Mouse (Mus musculus) CH12.LX (cell line): ENCODE measurements around the gene Smarca2. TPM values are rescaled to one million over a fixed set of nuclear protein-coding genes. Genes with fewer than 3 reads are reported as not detected.

Experiments
- DNase-seq: peaks from one replicate; pipeline ENCODE4 v3.0.0-alpha.2; 2013; ENCODE audit errors: extremely low read depth
- H3K27ac ChIP-seq: 2 replicates; pipeline ENCODE4 v1.5.1; 2012; ENCODE audit warnings: low read depth, mild to moderate bottlenecking, control low read depth, moderate library complexity; ENCODE audit not compliant: insufficient read depth
- H3K27me3 ChIP-seq: replicated peaks from 2 replicates; pipeline ENCODE3; 2012; ENCODE audit warnings: inconsistent platforms
- H3K36me3 ChIP-seq, 2 experiments: replicated peaks in 1 of 2; 2 replicates each; pipeline versions ENCODE3 to v1.6.1; 2012; ENCODE audit warnings: inconsistent platforms in 1 of 2, low read length in 1 of 2, mild to moderate bottlenecking in 1 of 2, mixed read lengths in 1 of 2, moderate library complexity in 1 of 2; ENCODE audit not compliant: control insufficient read depth in 1 of 2, insufficient read depth in 1 of 2
- H3K4me1 ChIP-seq, 2 experiments: 2 replicates each; pipeline ENCODE4 v1.6.1; 2012; ENCODE audit warnings: inconsistent platforms in 1 of 2, moderate library complexity in 1 of 2; ENCODE audit not compliant: insufficient read depth in 2 of 2, control insufficient read depth in 1 of 2
- H3K4me2 ChIP-seq: 2 replicates; pipeline ENCODE4 v1.6.1; 2012; ENCODE audit warnings: low read depth, mild to moderate bottlenecking, control low read depth; ENCODE audit not compliant: poor library complexity, insufficient read depth, severe bottlenecking
- H3K4me3 ChIP-seq, 3 experiments: fragments of 150-350 bp in 1 of 3; sonication (generic) in 1 of 3; replicated peaks in 1 of 3; 2 replicates each; pipeline versions ENCODE3 to v1.5.1; 2011 to 2012; ENCODE audit warnings: low read depth in 2 of 3, low read length in 2 of 3, mild to moderate bottlenecking in 2 of 3, moderate library complexity in 2 of 3, control low read depth in 1 of 3, improper control_type of control experiment in 1 of 3, inconsistent platforms in 1 of 3, mixed read lengths in 1 of 3; ENCODE audit not compliant: poor library complexity in 1 of 3
- H3K79me2 ChIP-seq: replicated peaks from 2 replicates; pipeline ENCODE4 v1.6.1; 2012; ENCODE audit warnings: mild to moderate bottlenecking, moderate library complexity; ENCODE audit not compliant: control insufficient read depth, poor library complexity, insufficient read depth, severe bottlenecking; ENCODE audit errors: extremely low read depth
- H3K9ac ChIP-seq: 2 replicates; pipeline ENCODE4 v1.6.1; 2012; ENCODE audit warnings: low read depth, mild to moderate bottlenecking, control low read depth, moderate library complexity; ENCODE audit not compliant: insufficient read depth
- H3K9me3 ChIP-seq: replicated peaks from 2 replicates; pipeline ENCODE3; 2012; ENCODE audit warnings: low read length, inconsistent platforms, mixed read lengths
- BHLHE40 ChIP-seq: IDR thresholded peaks from 2 replicates; pipeline ENCODE4 v1.6.1; 2011; ENCODE audit warnings: mild to moderate bottlenecking, low read depth, low read length, improper control_type of control experiment
- CHD1 ChIP-seq: IDR thresholded peaks from 2 replicates; pipeline ENCODE4 v1.6.1; 2012; ENCODE audit warnings: low read depth, low read length, improper control_type of control experiment, inconsistent platforms
- CHD2 ChIP-seq: IDR thresholded peaks from 2 replicates; pipeline ENCODE4 v1.6.1; 2011; ENCODE audit warnings: low read length, improper control_type of control experiment
- CTCF ChIP-seq, 2 experiments: IDR thresholded peaks in 1 of 2; conservative IDR thresholded peaks in 1 of 2; 2 replicates each; pipeline ENCODE4 v1.5.1; 2011 to 2012; ENCODE audit warnings: low read depth in 2 of 2, low read length in 2 of 2, improper control_type of control experiment in 1 of 2, inconsistent platforms in 1 of 2, mild to moderate bottlenecking in 1 of 2, moderate library complexity in 1 of 2
- E2F4 ChIP-seq: IDR thresholded peaks from 2 replicates; pipeline ENCODE4 v1.6.1; 2011; ENCODE audit warnings: low read depth, low read length, improper control_type of control experiment; ENCODE audit not compliant: insufficient replicate concordance
- ELF1 ChIP-seq: IDR thresholded peaks from 2 replicates; pipeline ENCODE4 v1.6.1; 2014; ENCODE audit warnings: low read depth, mild to moderate bottlenecking, inconsistent platforms, low read length, improper control_type of control experiment
- EP300 ChIP-seq: IDR thresholded peaks from 2 replicates; pipeline ENCODE4 v1.6.1; 2011; ENCODE audit warnings: low read length, improper control_type of control experiment
- ETS1 ChIP-seq: conservative IDR thresholded peaks from 2 replicates; pipeline ENCODE4 v1.6.1; 2012; ENCODE audit warnings: low read depth, mild to moderate bottlenecking, inconsistent platforms, low read length, improper control_type of control experiment, moderate library complexity
- GABPA ChIP-seq: IDR thresholded peaks from 2 replicates; pipeline ENCODE4 v1.6.1; 2012; ENCODE audit warnings: low read depth, low read length, improper control_type of control experiment, inconsistent platforms; ENCODE audit not compliant: insufficient replicate concordance
- HCFC1 ChIP-seq: IDR thresholded peaks from 2 replicates; pipeline ENCODE4 v1.6.1; 2012; ENCODE audit warnings: low read depth, mild to moderate bottlenecking, inconsistent platforms, low read length, improper control_type of control experiment
- IRF4 ChIP-seq: IDR thresholded peaks from 2 replicates; pipeline ENCODE4 v1.6.1; 2014; ENCODE audit warnings: low read depth, mild to moderate bottlenecking, inconsistent platforms, low read length, improper control_type of control experiment
- JUN ChIP-seq: IDR thresholded peaks from 2 replicates; pipeline ENCODE4 v1.6.1; 2011; ENCODE audit warnings: low read depth, mild to moderate bottlenecking, low read length, improper control_type of control experiment, moderate library complexity; ENCODE audit not compliant: insufficient read depth
- JUND ChIP-seq: conservative IDR thresholded peaks from 2 replicates; pipeline ENCODE4 v1.6.1; 2011; ENCODE audit warnings: low read depth, low read length, improper control_type of control experiment
- KAT2A ChIP-seq: IDR thresholded peaks from 2 replicates; pipeline ENCODE4 v1.6.1; 2012; ENCODE audit warnings: low read length, improper control_type of control experiment, inconsistent platforms; ENCODE audit not compliant: insufficient replicate concordance
- MAFK ChIP-seq: IDR thresholded peaks from 2 replicates; pipeline ENCODE4 v1.6.1; 2011; ENCODE audit warnings: low read length, improper control_type of control experiment; ENCODE audit not compliant: insufficient replicate concordance
- MAX ChIP-seq: IDR thresholded peaks from 2 replicates; pipeline ENCODE4 v1.6.1; 2011; ENCODE audit warnings: low read length, improper control_type of control experiment
- MAZ ChIP-seq: IDR thresholded peaks from 2 replicates; pipeline ENCODE4 v1.6.1; 2012; ENCODE audit warnings: low read depth, mild to moderate bottlenecking, inconsistent platforms, low read length, improper control_type of control experiment, moderate library complexity
- MEF2A ChIP-seq: IDR thresholded peaks from 2 replicates; pipeline ENCODE4 v1.6.1; 2014; ENCODE audit warnings: low read depth, mild to moderate bottlenecking, inconsistent platforms, low read length, improper control_type of control experiment, borderline replicate concordance
- MXI1 ChIP-seq: IDR thresholded peaks from 2 replicates; pipeline ENCODE4 v1.6.1; 2011; ENCODE audit warnings: mild to moderate bottlenecking, low read depth, low read length, improper control_type of control experiment
- MYC ChIP-seq: IDR thresholded peaks from 2 replicates; pipeline ENCODE4 v1.6.1; 2011; ENCODE audit warnings: low read depth, mild to moderate bottlenecking, improper control_type of control experiment, low read length
- NELFE ChIP-seq: IDR thresholded peaks from 2 replicates; pipeline ENCODE4 v1.6.1; 2011; ENCODE audit warnings: low read depth, low read length, improper control_type of control experiment
- NRF1 ChIP-seq: IDR thresholded peaks from 2 replicates; pipeline ENCODE4 v1.6.1; 2014; ENCODE audit warnings: low read depth, mild to moderate bottlenecking, inconsistent platforms, low read length, improper control_type of control experiment, moderate library complexity
- PAX5 ChIP-seq: IDR thresholded peaks from 2 replicates; pipeline ENCODE4 v1.6.1; 2012; ENCODE audit warnings: low read length, inconsistent platforms, mixed read lengths
- POLR2A ChIP-seq: IDR thresholded peaks from 2 replicates; pipeline ENCODE4 v1.6.1; 2011; ENCODE audit warnings: low read depth, mild to moderate bottlenecking, improper control_type of control experiment, low read length
- POLR2AphosphoS2 ChIP-seq: IDR thresholded peaks from 2 replicates; pipeline ENCODE4 v1.6.1; 2011; ENCODE audit warnings: low read depth, low read length, improper control_type of control experiment
- RAD21 ChIP-seq: IDR thresholded peaks from 2 replicates; pipeline ENCODE4 v1.6.1; 2011; ENCODE audit warnings: low read depth, mild to moderate bottlenecking, low read length, improper control_type of control experiment, moderate library complexity
- RCOR1 ChIP-seq: conservative IDR thresholded peaks from 2 replicates; pipeline ENCODE4 v1.6.1; 2012; ENCODE audit warnings: low read depth, mild to moderate bottlenecking, inconsistent platforms, low read length, improper control_type of control experiment
- SIN3A ChIP-seq: IDR thresholded peaks from 2 replicates; pipeline ENCODE4 v1.6.1; 2012; ENCODE audit warnings: low read length, improper control_type of control experiment, inconsistent platforms
- SMC3 ChIP-seq: IDR thresholded peaks from 2 replicates; pipeline ENCODE4 v1.6.1; 2011; ENCODE audit warnings: low read depth, low read length, improper control_type of control experiment
- TBP ChIP-seq: conservative IDR thresholded peaks from 2 replicates; pipeline ENCODE4 v1.6.1; 2011; ENCODE audit warnings: low read depth, low read length, improper control_type of control experiment
- TCF12 ChIP-seq: IDR thresholded peaks from 2 replicates; pipeline ENCODE4 v1.6.1; 2014; ENCODE audit warnings: low read depth, mild to moderate bottlenecking, inconsistent platforms, low read length, improper control_type of control experiment
- UBTF ChIP-seq: IDR thresholded peaks from 2 replicates; pipeline ENCODE4 v1.6.1; 2012; ENCODE audit warnings: low read depth, mild to moderate bottlenecking, inconsistent platforms, low read length, improper control_type of control experiment, moderate library complexity
- USF1 ChIP-seq: IDR thresholded peaks from 2 replicates; pipeline ENCODE4 v1.6.1; 2014; ENCODE audit warnings: low read depth, mild to moderate bottlenecking, inconsistent platforms, low read length, improper control_type of control experiment
- USF2 ChIP-seq: conservative IDR thresholded peaks from 2 replicates; pipeline ENCODE4 v1.6.1; 2011; ENCODE audit warnings: low read depth, low read length, improper control_type of control experiment
- ZC3H11A ChIP-seq: IDR thresholded peaks from 2 replicates; pipeline ENCODE4 v1.6.1; 2012; ENCODE audit warnings: low read depth, mild to moderate bottlenecking, inconsistent platforms, low read length, improper control_type of control experiment
- ZKSCAN1 ChIP-seq: IDR thresholded peaks from 2 replicates; pipeline ENCODE4 v1.6.1; 2012; ENCODE audit warnings: low read depth, inconsistent platforms, low read length, improper control_type of control experiment, borderline replicate concordance
- ZMIZ1 ChIP-seq: IDR thresholded peaks from 2 replicates; pipeline ENCODE4 v1.6.1; 2012; ENCODE audit warnings: low read depth, mild to moderate bottlenecking, inconsistent platforms, low read length, improper control_type of control experiment
- ZNF384 ChIP-seq: IDR thresholded peaks from 2 replicates; pipeline ENCODE4 v1.6.1; 2012; ENCODE audit warnings: low read depth, low read length, improper control_type of control experiment, inconsistent platforms
- dilution Hi-C: fragments of 300-500 bp; cut with MboI; formaldehyde crosslinking; loops from 2 replicates; pipeline ENCODE4 v1.14.3; 2020; ENCODE audit warnings: low sequenced_read_pairs; ENCODE audit not compliant: extremely low pct_unique_long_range_greater_than_20kb, extremely low pct_ligation_motif_present
- in situ Hi-C: fragments of 300-500 bp; cut with MboI; formaldehyde crosslinking; loops from 3 replicates; pipeline ENCODE4 v1.14.3; 2019; ENCODE audit warnings: low sequenced_read_pairs, low pct_ligation_motif_present, low pct_unique_long_range_greater_than_20kb, mixed read lengths
- polyA plus RNA-seq: library from polyadenylated mRNA; unstranded; fragments of >175 nt; gene quantifications from 2 replicates; pipeline ENCODE4 v1.2.1, GENCODE M21; 2012; ENCODE audit warnings: low read depth; ENCODE audit not compliant: insufficient read length
- total RNA-seq, 2 experiments: library from RNA; depleted of rRNA; stranded (reverse); fragments of 300-350 nt in 1 of 2; fragments of >200 nt in 1 of 2; gene quantifications; 2 replicates each; pipeline ENCODE4 v1.2.3; 2012 to 2014

The Smarca2 gene
- total and polyA plus RNA-seq, 3 experiments: 19.4 to 47.1 (median 21.8) TPM

- Histone ChIP-seq H3K9ac (peak overlapping the region; percentile 78), H3K9me3 (no peaks in the 10 kb centered on the region), H3K27ac (peak overlapping the region; percentile 88), H3K36me3 (no peaks in the 10 kb centered on the region), H3K4me2 (peak overlapping the region; percentile 71; the same call in 1 of the 2 replicates), H3K4me1 (peaks cover 0 to 31% of the 10 kb centered on the region in 2 experiments; a peak in 2 of 4 replicates), H3K4me3 (peak overlapping the region; percentile 70 to 92 (median 76)), H3K27me3 (no peaks in the 10 kb centered on the region), H3K79me2 (peaks cover 11% of the 10 kb centered on the region)
- peak; percentile 37; the same call in 1 of the 2 replicates for TF ChIP-seq POLR2A
- no peak for TF ChIP-seq JUND
- TF ChIP-seq CHD2: peak; percentile 11; the same call in 1 of the 2 replicates
- 0 out of 2 replicates have a peak, but pooled peaks have one; percentile 11 for TF ChIP-seq ZMIZ1
- TF ChIP-seq MAZ: no peak; the same call in 1 of the 2 replicates
- no peak; the same call in 1 of the 2 replicates for TF ChIP-seq ETS1
- no peak for TF ChIP-seq POLR2AphosphoS2
- no peak for TF ChIP-seq USF2
- no peak for TF ChIP-seq MAFK
- TF ChIP-seq BHLHE40: peak; percentile 18; the same call in 1 of the 2 replicates
- no peak for TF ChIP-seq MYC
- TF ChIP-seq NRF1: no peak
- no peak; the same call in 1 of the 2 replicates for TF ChIP-seq SMC3
- no peak for TF ChIP-seq JUN
- TF ChIP-seq EP300: no peak
- TF ChIP-seq CTCF (conservative IDR thresholded peaks at IDR 0.05 in 1 of 2, IDR thresholded peaks at IDR 0.05 in 1 of 2; ENCODE audit: low read depth in 2 of 2, low read length in 2 of 2): peak in 1 of 2 experiments; percentile 63; a peak in 2 of 4 replicates
- TF ChIP-seq MEF2A: peak; percentile 1; the same call in 1 of the 2 replicates
- peak; percentile 16 for TF ChIP-seq RAD21
- TF ChIP-seq GABPA: no peak
- TF ChIP-seq NELFE: no peak
- no peak for TF ChIP-seq KAT2A
- TF ChIP-seq ZKSCAN1: no peak
- TF ChIP-seq UBTF: no peak
- peak; percentile 48; the same call in 1 of the 2 replicates for TF ChIP-seq TCF12
- TF ChIP-seq ZC3H11A: no peak
- no peak for TF ChIP-seq TBP
- no peak for TF ChIP-seq RCOR1
- peak; percentile 65 for TF ChIP-seq SIN3A
- no peak for TF ChIP-seq USF1
- TF ChIP-seq ZNF384: no peak
- peak; percentile 41; the same call in 1 of the 2 replicates for TF ChIP-seq MAX
- TF ChIP-seq HCFC1: peak; percentile 29; the same call in 1 of the 2 replicates
- TF ChIP-seq PAX5: no peak
- 0 out of 2 replicates have a peak, but pooled peaks have one; percentile 18 for TF ChIP-seq IRF4
- TF ChIP-seq CHD1: no peak
- TF ChIP-seq ELF1: no peak
- peak; percentile 50 for TF ChIP-seq MXI1
- no peak for TF ChIP-seq E2F4
- in situ Hi-C loops (loop anchor here (10.0 kb wide), 1 partner anchor 132 kb away; no protein-coding TSS in a partner anchor), dilution Hi-C loops (no loop called here)
- peak; percentile 77 for DNase-seq
Measured at GRCm38 (mm10) chr19:26606321-26607155, 1.7 kb downstream of the Smarca2 start.
